Mouse (Mus musculus): ENCODE results near the gene Tex14. TPM values are rescaled to one million over a fixed set of nuclear protein-coding genes. Genes with fewer than 3 reads are reported as not detected.

The Tex14 gene
- total RNA-seq (2012; rRNA removed) (0.23 and 0.42 TPM in 2 replicates), polyA plus RNA-seq (2012; ENCODE audit: insufficient read depth in 1 of 2, insufficient read length in 2 of 2, low read depth in 1 of 2, low replicate concordance in 2 of 2, missing spikeins in 1 of 2) (under 1 TPM in 1 of 2 experiments, not detected in 1; 0.42 TPM)

- no peak for DNase-seq (ENCODE audit: low read depth, low spot score)
- Histone ChIP-seq H3K79me2 (ENCODE audit: control insufficient read depth, insufficient read depth, low read length, poor library complexity) (peaks cover 4% of the 10 kb centered on the region; the same call in 1 of the 2 replicates), H3K4me1 (ENCODE audit: control insufficient read depth in 1 of 2, insufficient read depth in 2 of 2, low read length in 2 of 2) (peaks cover 0 to 9% of the 10 kb centered on the region in 2 experiments; a peak in 2 of 4 replicates), H3K27me3 (ENCODE audit: control insufficient read depth in 1 of 2, insufficient read depth in 2 of 2, low read length in 2 of 2) (no peaks in the 10 kb centered on the region), H3K9ac (ENCODE audit: control insufficient read depth, low read depth, low read length, poor library complexity, severe bottlenecking) (peak within 1 kb of the TSS; percentile 90), H3K9me3 (replicated peaks; ENCODE audit: insufficient read depth, low read length) (no peaks in the 10 kb centered on the region), H3K27ac (ENCODE audit: control insufficient read depth, low read depth, low read length) (peak within 1 kb of the TSS; percentile 90), H3K36me3 (ENCODE audit: control insufficient read depth in 1 of 2, insufficient read depth in 2 of 2, low read length in 2 of 2) (peaks cover 0 to 6% of the 10 kb centered on the region in 2 experiments; a peak in 2 of 4 replicates), H3K4me3 (ENCODE audit: control insufficient read depth in 1 of 2, insufficient read depth in 1 of 2, low read depth in 2 of 2, low read length in 2 of 2) (peak within 1 kb of the TSS; percentile 64 to 84)
- TF ChIP-seq NELFE (IDR thresholded peaks at IDR 0.05; ENCODE audit: low read depth, low read length) (no peak), TBP (IDR thresholded peaks at IDR 0.05; ENCODE audit: low read depth, low read length) (no peak), KAT2A (conservative IDR thresholded peaks at IDR 0.05; ENCODE audit: low read depth, low read length) (no peak), CTCF (IDR thresholded peaks at IDR 0.05 in 2 of 3, conservative IDR thresholded peaks at IDR 0.05 in 1 of 3; ENCODE audit: control insufficient read depth in 1 of 3, insufficient read depth in 1 of 3, low read depth in 2 of 3, low read length in 3 of 3, poor library complexity in 1 of 3, severe bottlenecking in 1 of 3) (no peak), POLR2A (IDR thresholded peaks at IDR 0.05; ENCODE audit: control insufficient read depth in 1 of 2, insufficient read depth in 1 of 2, low read depth in 1 of 2, low read length in 2 of 2, poor library complexity in 1 of 2) (no peak), E2F4 (IDR thresholded peaks at IDR 0.05; ENCODE audit: borderline replicate concordance, low read depth, low read length) (no peak), MAX (IDR thresholded peaks at IDR 0.05; ENCODE audit: low read length) (no peak), RAD21 (IDR thresholded peaks at IDR 0.05; ENCODE audit: low read depth, low read length) (no peak), POLR2AphosphoS5 (IDR thresholded peaks at IDR 0.05; ENCODE audit: borderline replicate concordance, low read depth, low read length) (no peak), EP300 (IDR thresholded peaks at IDR 0.05; ENCODE audit: low read depth in 1 of 2, low read length in 2 of 2) (no peak), USF2 (IDR thresholded peaks at IDR 0.05; ENCODE audit: borderline replicate concordance in 1 of 2, insufficient read depth in 1 of 2, low read depth in 1 of 2, low read length in 2 of 2) (no peak), ETS1 (IDR thresholded peaks at IDR 0.05; ENCODE audit: low read depth, low read length) (no peak), TAL1 (IDR thresholded peaks at IDR 0.05; ENCODE audit: low read length) (no peak), MAZ (IDR thresholded peaks at IDR 0.05; ENCODE audit: low read depth, low read length) (no peak), CHD1 (IDR thresholded peaks at IDR 0.05; ENCODE audit: low read depth, low read length) (no peak), NRF1 (IDR thresholded peaks at IDR 0.05; ENCODE audit: insufficient read depth, low read depth, low read length, poor library complexity, severe bottlenecking) (no peak), TCF12 (IDR thresholded peaks at IDR 0.05; ENCODE audit: low read depth, low read length) (no peak), POLR2AphosphoS2 (IDR thresholded peaks at IDR 0.05; ENCODE audit: low read length) (no peak), USF1 (IDR thresholded peaks at IDR 0.05; ENCODE audit: low read depth, low read length) (no peak), GATA1 (IDR thresholded peaks at IDR 0.05; ENCODE audit: low read depth, low read length) (no peak)
Measured at GRCm38 (mm10) chr11:87404876-87405275, at the start of gene Tex14, which contains the start of gene Rad51c. Tex14 (plus strand) TSS chr11:87405065. Rad51c (minus strand) TSS chr11:87404954.
